Mouse (Mus musculus): ENCODE measurements at regions not wholly inside any gene's neighbourhood (a gene's known extent, or its start where the extent isn't known, plus 50 kb on each side); places are given as distances from the start of the nearest gene placed in this dataset.

GRCm38 (mm10) chr7:142835319-142835718 lies 92.1 kb upstream of the Ins2 start:
- DNase-seq (ENCODE audit: low spot score), result no peak

DNA sequence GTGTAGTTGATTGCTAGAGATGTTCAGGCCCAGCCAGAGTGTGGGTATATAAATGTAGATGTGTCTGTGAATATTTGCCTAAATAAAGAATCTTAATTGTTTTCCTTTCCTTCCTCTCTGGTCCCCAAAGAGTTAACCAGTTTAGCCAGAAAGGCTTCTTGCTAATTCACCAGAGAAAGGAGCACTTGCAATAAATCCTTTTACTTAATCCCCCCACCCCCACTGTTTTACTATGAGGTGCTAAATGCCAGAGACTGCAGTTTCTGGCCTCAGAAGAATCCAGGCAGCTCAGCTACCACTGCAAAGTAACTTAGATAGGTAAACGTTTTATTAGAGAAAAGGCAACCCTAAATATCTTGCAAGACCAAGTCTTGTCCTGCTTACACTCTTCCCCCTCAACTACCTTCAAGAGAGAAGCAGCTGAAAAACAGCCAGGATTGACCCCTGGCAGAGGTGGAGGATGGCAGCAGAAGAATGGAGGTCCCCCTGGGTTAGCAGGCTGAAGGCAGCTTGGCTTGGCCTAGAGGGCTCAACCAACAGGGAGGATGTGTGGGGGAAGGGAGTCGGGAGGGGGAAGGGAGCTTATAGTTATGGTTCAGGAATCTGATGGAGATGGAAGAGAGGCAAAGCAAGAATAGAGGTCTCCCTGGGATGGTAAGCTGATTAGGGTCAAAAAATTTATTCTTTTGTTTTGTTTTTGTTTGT lies 87.9 kb upstream of the Ins2 start:
- DNase-seq (ENCODE audit: low spot score), result no peak

- DNase-seq (ENCODE audit: low spot score), result no peak
Observed at GRCm38 (mm10) chr7:142810711-142811110, 67.5 kb upstream of the Ins2 start.

GRCm38 (mm10) chr7:142799424-142799823 lies 56.2 kb upstream of the Ins2 start:
- peak; percentile 61 for DNase-seq (ENCODE audit: low spot score)

DNA sequence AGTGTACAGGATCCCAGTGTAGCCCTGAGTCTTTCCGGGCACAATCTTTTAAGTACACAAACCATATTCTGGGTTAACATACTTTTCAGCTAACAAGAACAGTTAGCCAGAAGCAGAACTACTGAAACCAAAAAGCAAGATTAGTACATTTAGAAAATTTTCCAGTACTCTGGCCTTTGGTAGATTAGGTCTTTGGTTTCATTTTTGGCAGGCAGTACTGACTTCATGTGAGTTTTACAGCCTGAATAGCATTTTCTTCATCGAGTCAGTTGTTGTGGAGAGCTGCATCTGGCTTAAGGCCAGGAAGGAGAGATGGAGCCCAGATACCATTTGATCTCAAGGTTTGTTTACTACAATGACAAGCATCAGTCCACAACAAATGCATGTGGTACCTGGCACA lies 51.3 kb upstream of the Ins2 start:
- no peak for DNase-seq (ENCODE audit: low spot score)

Data from testis, postnatal 10 days (tissue).